Mouse (Mus musculus) gastrocnemius, adult 18-20 months (tissue): ENCODE measurements around the gene Lrp2bp. TPM values are rescaled to one million over a fixed set of nuclear protein-coding genes. Genes with fewer than 3 reads are reported as not detected.

Experiments used
- DNase-seq: peaks from one replicate; pipeline ENCODE4 v3.0.0; 2021; ENCODE audit warnings: low spot score
- total RNA-seq, 2 experiments: library from RNA; stranded (reverse); gene quantifications; 2 replicates each; pipeline ENCODE4 v1.2.3; 2021

Gene Lrp2bp
- total RNA-seq, 2 experiments from 2014 or later: 1.7 to 3.0 TPM

- no peak for DNase-seq
Measured at GRCm38 (mm10) chr8:46024392-46024791, 25.3 kb downstream of the Lrp2bp start.

GRCm38 (mm10) chr8:46036217-46036616 lies 37.1 kb downstream of the Lrp2bp start:
- no peak for DNase-seq

- no peak for DNase-seq
Measured at GRCm38 (mm10) chr8:46039666-46040065, 40.6 kb downstream of the Lrp2bp start.

- DNase-seq: no peak
Measured at GRCm38 (mm10) chr8:46040260-46040659, 41.2 kb downstream of the Lrp2bp start.

GRCm38 (mm10) chr8:46072798-46073197 lies 73.7 kb downstream of the Lrp2bp start:
- DNase-seq: no peak

- DNase-seq: no peak
Measured at GRCm38 (mm10) chr8:46073540-46074140, 74.5 kb downstream of the Lrp2bp start.

GRCm38 (mm10) chr8:46075223-46075622 lies 76.1 kb downstream of the Lrp2bp start:
- no peak for DNase-seq

- no peak for DNase-seq
Measured at GRCm38 (mm10) chr8:46078866-46079265, 79.8 kb downstream of the Lrp2bp start.

Other genes with a start within 250 kb of the Lrp2bp start
- 100 to 1,000 TPM; 737 to 931 TPM for gene Pdlim3, start 113.8 kb upstream of the Lrp2bp start, total RNA-seq
- gene Ccdc110, start 64.7 kb upstream of the Lrp2bp start, total RNA-seq: under 1 TPM; 0.09 to 0.14 TPM
- gene 1700029J07Rik, start 24.1 kb upstream of the Lrp2bp start, total RNA-seq: under 1 TPM; 0.25 to 0.28 TPM
- 10 to 100 TPM; 37.7 to 38.1 TPM for gene Ufsp2, start 23.8 kb upstream of the Lrp2bp start, total RNA-seq
- gene Ankrd37, start 6.4 kb downstream of the Lrp2bp start, total RNA-seq: 1 to 10 TPM; 2.3 to 2.9 TPM
- gene Cfap97, start 152.5 kb downstream of the Lrp2bp start, total RNA-seq: 10 to 100 TPM; 13.6 to 14.9 TPM
- gene Snx25, start 152.9 kb downstream of the Lrp2bp start, total RNA-seq: 1 to 10 TPM; 5.8 to 7.4 TPM
- 1,000 to 10,000 TPM; 2,853 to 2,971 TPM for gene Slc25a4, start 212.0 kb downstream of the Lrp2bp start, total RNA-seq